Mouse (Mus musculus) limb, embryonic 13.5 days (tissue): ENCODE data around the gene Dennd1a. TPM values are rescaled to one million over a fixed set of nuclear protein-coding genes. Genes with fewer than 3 reads are reported as not detected.
A peak's percentile ranks its signal among the peaks of the same experiment; 100 is the strongest.

Experiments used
- ATAC-seq: fragments of 200-750 bp; cut with Nextera tagmentation; 2 replicates; pipeline ENCODE4 v1.8.0; 2017; ENCODE audit warnings: low read depth, moderate number of reproducible peaks, moderate TSS enrichment; ENCODE audit not compliant: low FRiP score
- H3K27ac ChIP-seq: fragments of 300-500 bp; sonication (generic); 2 replicates; pipeline ENCODE4 v1.5.1; 2015; ENCODE audit warnings: inconsistent platforms, mild to moderate bottlenecking, moderate library complexity
- H3K27me3 ChIP-seq: fragments of 300-500 bp; sonication (generic); 2 replicates; pipeline ENCODE4 v1.6.1; 2015; ENCODE audit warnings: mild to moderate bottlenecking, inconsistent platforms
- H3K36me3 ChIP-seq: fragments of 300-500 bp; sonication (generic); 2 replicates; pipeline ENCODE4 v1.6.1; 2015; ENCODE audit warnings: inconsistent platforms, mild to moderate bottlenecking, moderate library complexity
- H3K4me1 ChIP-seq: fragments of 300-500 bp; sonication (generic); 2 replicates; pipeline ENCODE4 v1.6.1; 2015; ENCODE audit warnings: inconsistent platforms
- H3K4me2 ChIP-seq: fragments of 300-500 bp; sonication (generic); replicated peaks from 2 replicates; pipeline ENCODE4 v1.6.1; 2015; ENCODE audit warnings: inconsistent platforms, mild to moderate bottlenecking, moderate library complexity
- H3K4me3 ChIP-seq: fragments of 300-500 bp; sonication (generic); 2 replicates; pipeline ENCODE4 v1.5.1; 2015; ENCODE audit warnings: moderate library complexity, mild to moderate bottlenecking, inconsistent platforms
- H3K9ac ChIP-seq: fragments of 300-500 bp; sonication (generic); 2 replicates; pipeline ENCODE4 v1.6.1; 2015; ENCODE audit warnings: mild to moderate bottlenecking, inconsistent platforms
- H3K9me3 ChIP-seq: fragments of 300-500 bp; sonication (generic); 2 replicates; pipeline ENCODE4 v1.6.1; 2016; ENCODE audit warnings: inconsistent platforms
- WGBS: fragments of 180-500 bp; shearing (Covaris S2); methylation state at CpG from one replicate; pipeline ENCODE4 v1.1.7; 2015; 5-methylcytosine and 5-hydroxymethylcytosine counted together
- polyA plus RNA-seq: library from polyadenylated mRNA; unstranded; fragments of >200 nt; fragmentation: Nextera tagmentation; extraction: Ambion mirVana; gene quantifications from 2 replicates; pipeline ENCODE4 v1.2.1, GENCODE M21; 2015

Dennd1a gene
- polyA plus RNA-seq: 13.3 and 15.8 TPM in 2 replicates

DNA sequence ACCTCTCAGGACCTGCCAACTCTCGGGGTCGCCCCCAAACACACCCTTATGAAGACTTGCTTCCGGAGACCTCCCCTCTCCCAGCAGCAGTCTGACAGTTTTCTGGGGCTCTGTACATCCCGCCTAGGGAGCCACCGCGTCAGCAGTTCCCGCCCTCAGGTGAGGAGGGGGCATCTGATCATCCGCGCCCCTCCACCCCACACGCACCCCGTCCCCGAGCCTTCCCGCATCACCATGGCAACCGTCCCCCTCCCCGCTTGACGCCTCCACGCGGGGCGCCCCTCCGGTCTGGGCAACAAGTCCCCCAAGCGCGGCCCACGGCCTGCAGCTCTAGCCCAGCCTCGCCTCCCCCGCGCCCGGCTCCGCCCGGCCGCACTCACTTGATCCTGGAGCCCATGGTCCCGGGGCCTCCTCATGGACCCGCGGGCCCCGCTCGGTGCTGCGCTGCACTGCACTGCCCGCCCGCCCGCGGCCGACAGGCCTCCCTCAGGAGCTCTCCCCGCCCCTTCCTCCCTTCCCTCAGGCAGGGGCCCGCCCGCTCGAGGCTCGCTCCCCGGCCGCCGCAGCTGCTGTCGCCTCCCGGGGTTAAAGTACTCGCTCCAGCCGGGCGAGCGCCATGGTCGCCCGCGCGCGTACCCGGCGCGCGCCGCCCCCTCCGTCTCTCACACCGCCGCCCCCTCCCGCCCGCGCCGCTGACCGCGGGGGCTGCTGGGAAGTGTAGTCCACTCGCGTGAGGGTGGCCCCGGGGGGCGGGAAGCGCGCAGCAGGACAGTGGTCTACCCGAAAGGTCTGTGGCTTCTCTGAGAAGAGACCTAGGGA, at the start of gene Dennd1a:
Gene Dennd1a (minus strand): TSS at position 658 of the 819 bp plus-strand sequence.
- Histone ChIP-seq H3K4me3 (peak within 1 kb of the TSS; percentile 72), H3K27me3 (no peaks in the 10 kb centered on the region), H3K9me3 (no peaks in the 10 kb centered on the region), H3K36me3 (no peaks in the 10 kb centered on the region), H3K9ac (peak within 1 kb of the TSS; percentile 86), H3K27ac (peak within 1 kb of the TSS; percentile 78), H3K4me1 (peaks cover 13% of the 10 kb centered on the region), H3K4me2 (peak within 1 kb of the TSS; percentile 73)
- ATAC-seq: peak; percentile 94
- WGBS: 1% methylated on average over 59 of the region's 81 CpGs

- Histone ChIP-seq H3K27ac (no peak overlapping the region), H3K4me3 (peak overlapping the region; percentile 24), H3K4me1 (peaks cover 20% of the 10 kb centered on the region), H3K4me2 (peak overlapping the region; percentile 53), H3K36me3 (no peaks in the 10 kb centered on the region), H3K9me3 (no peaks in the 10 kb centered on the region), H3K9ac (no peak overlapping the region), H3K27me3 (peaks cover 65% of the 10 kb centered on the region)
- WGBS: 3% methylated on average over 17 of the region's 17 CpGs
- ATAC-seq: peak; percentile 24; the same call in 1 of the 2 replicates
These were observed 49.4 kb upstream of the Dennd1a start for GRCm38 (mm10) chr2:38336606-38337005.

DNA sequence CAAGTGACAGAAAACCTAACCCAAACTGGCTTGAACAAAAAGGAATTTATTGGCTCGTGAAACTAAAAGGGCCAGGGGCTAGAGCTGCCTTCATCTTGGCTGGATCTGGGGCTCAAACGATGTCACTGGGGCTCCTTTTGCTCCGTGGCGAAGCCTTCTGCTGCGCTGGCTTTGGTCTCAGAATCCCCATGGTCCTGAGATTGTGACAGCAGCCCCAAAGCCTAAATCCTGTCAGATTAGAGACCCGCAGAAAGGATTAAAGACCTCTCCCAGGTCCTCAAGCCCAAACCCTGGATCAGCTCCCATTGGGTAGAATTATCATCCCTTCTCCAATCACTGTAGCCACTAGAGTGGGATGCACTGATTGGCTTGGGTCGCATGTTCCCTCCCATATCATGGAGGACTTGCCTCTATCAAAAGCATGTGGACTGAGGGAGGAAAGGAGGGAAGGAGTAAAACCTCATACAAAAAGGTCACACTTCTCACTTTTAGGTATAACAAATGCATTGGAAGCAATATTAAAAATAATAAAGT, 46.5 kb upstream of the Dennd1a start:
- WGBS: 32% methylated on average over 7 of the region's 7 CpGs
- H3K36me3 ChIP-seq: no peaks in the 10 kb centered on the region
- no peak overlapping the region for H3K4me3 ChIP-seq
- peaks cover 13% of the 10 kb centered on the region for H3K4me1 ChIP-seq
- no peaks in the 10 kb centered on the region for H3K9me3 ChIP-seq
- peaks cover 39% of the 10 kb centered on the region for H3K27me3 ChIP-seq
- H3K9ac ChIP-seq: no peak overlapping the region
- no peak for ATAC-seq
- no peak overlapping the region for H3K4me2 ChIP-seq
- no peak overlapping the region for H3K27ac ChIP-seq

DNA sequence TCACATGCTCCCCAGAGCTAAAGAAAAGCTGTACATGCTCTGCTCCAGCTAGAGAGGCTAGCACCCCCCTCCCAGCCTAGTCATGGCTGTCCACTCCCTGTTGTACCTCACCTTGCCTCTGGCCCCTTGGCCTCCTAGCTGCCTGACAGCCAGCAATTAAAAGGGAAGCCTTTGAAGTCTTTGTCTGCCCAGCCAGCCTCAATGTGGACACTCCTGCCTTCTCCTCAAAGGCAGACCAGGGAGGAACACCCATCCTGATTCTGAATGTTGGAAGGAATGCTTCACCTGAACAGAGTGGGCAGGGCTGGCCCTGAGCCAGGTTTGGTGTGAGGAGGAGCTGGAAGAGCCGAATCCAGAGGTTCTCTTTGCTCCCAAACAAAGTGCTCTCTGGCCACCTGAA, 39.5 kb upstream of the Dennd1a start:
- no peak overlapping the region for H3K9ac ChIP-seq
- H3K27ac ChIP-seq: no peak overlapping the region
- no peak for ATAC-seq
- no peaks in the 10 kb centered on the region for H3K36me3 ChIP-seq
- 0 out of 2 replicates have a peak, but pooled peaks cover 3% of the 10 kb centered on the region for H3K27me3 ChIP-seq
- H3K4me2 ChIP-seq: no peak overlapping the region
- H3K9me3 ChIP-seq: no peaks in the 10 kb centered on the region
- 63% methylated on average over 1 of the region's 1 CpGs for WGBS
- no peak overlapping the region for H3K4me3 ChIP-seq
- no peaks in the 10 kb centered on the region for H3K4me1 ChIP-seq

GRCm38 (mm10) chr2:38323380-38323779, 36.2 kb upstream of the Dennd1a start:
- Histone ChIP-seq H3K27me3 (0 out of 2 replicates have a peak, but pooled peaks cover 3% of the 10 kb centered on the region), H3K27ac (no peak overlapping the region), H3K9me3 (no peaks in the 10 kb centered on the region), H3K4me1 (no peaks in the 10 kb centered on the region), H3K4me3 (no peak overlapping the region), H3K4me2 (no peak overlapping the region), H3K9ac (no peak overlapping the region), H3K36me3 (no peaks in the 10 kb centered on the region)
- WGBS: 55% methylated on average over 8 of the region's 8 CpGs
- no peak for ATAC-seq

DNA sequence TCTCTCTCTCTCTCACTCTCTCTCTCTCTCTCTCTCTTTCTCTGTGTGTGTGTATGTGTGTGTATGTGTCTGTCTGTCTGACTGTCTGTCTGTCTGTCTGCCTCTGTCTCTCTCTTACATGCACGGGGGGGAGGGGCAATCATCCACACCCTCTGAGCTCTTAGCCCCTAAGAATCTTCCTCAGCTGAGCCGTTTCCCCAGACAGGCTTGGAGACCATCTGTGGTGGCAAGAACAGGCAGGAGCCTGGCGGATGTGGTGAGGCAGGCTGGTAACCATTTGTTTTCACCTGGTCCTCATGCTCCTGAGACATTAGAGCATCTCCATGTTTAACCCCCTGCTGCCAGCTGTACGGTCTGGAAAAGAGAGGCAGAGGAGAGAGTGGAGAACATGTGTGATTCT, 33.7 kb upstream of the Dennd1a start:
- no peak overlapping the region for H3K4me2 ChIP-seq
- no peaks in the 10 kb centered on the region for H3K4me1 ChIP-seq
- H3K9me3 ChIP-seq: no peaks in the 10 kb centered on the region
- WGBS: 55% methylated on average over 4 of the region's 4 CpGs
- H3K4me3 ChIP-seq: no peak overlapping the region
- no peak overlapping the region for H3K27ac ChIP-seq
- 0 out of 2 replicates have a peak, but pooled peaks cover 3% of the 10 kb centered on the region for H3K27me3 ChIP-seq
- ATAC-seq: no peak
- H3K36me3 ChIP-seq: no peaks in the 10 kb centered on the region
- H3K9ac ChIP-seq: no peak overlapping the region

DNA sequence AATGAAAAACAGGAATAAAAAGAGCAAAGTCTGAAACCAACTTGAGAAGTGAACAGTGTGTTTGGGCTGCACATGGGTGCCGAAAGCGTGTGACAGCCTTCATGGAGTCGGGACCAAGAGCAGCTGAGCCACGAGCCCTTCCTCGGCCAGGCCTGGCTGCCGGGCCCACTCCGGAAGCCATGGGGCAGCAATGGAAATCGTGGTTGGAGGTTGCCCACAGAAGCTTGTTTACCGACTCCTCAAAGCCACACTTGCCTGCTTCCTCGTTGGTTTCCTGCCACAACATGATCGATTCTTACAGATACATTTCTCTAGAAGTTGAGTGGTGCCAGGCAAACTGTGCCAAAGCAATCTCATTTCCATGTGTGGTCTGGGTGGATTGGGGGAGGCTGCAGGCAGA, 31.9 kb upstream of the Dennd1a start:
- H3K9me3 ChIP-seq: no peaks in the 10 kb centered on the region
- no peak for ATAC-seq

DNA sequence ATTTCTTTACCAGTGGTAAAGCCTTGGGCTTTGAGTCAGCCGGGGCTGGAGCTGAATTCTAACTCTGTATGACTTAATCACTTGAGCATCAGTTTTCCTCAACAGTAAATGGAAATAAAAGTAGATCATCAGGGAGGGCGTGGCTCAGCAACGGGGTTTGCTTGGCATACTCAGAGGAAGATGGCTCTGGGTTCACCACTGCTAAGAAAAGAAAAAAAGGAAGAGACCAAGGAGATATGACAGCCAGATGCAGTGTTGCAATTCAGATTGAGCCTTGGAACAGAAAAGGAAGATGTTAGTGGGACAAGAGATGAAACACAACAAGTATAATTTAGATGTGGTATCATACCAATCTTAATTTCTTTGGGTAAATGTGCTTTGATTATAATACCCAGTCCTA, 26.2 kb upstream of the Dennd1a start:
- Histone ChIP-seq H3K27me3 (no peaks in the 10 kb centered on the region; the same call in 1 of the 2 replicates), H3K9ac (no peak overlapping the region), H3K4me3 (no peak overlapping the region), H3K9me3 (no peaks in the 10 kb centered on the region), H3K4me2 (no peak overlapping the region), H3K4me1 (no peaks in the 10 kb centered on the region), H3K36me3 (no peaks in the 10 kb centered on the region), H3K27ac (no peak overlapping the region)
- WGBS: 59% methylated on average over 3 of the region's 3 CpGs
- no peak for ATAC-seq

More for the DNA sequence above, 31.9 kb upstream of the Dennd1a start:
- Histone ChIP-seq H3K27ac (no peak overlapping the region), H3K36me3 (no peaks in the 10 kb centered on the region), H3K4me3 (no peak overlapping the region), H3K9ac (no peak overlapping the region), H3K4me2 (no peak overlapping the region), H3K27me3 (0 out of 2 replicates have a peak, but pooled peaks cover 3% of the 10 kb centered on the region), H3K4me1 (no peaks in the 10 kb centered on the region)
- WGBS: 90% methylated on average over 11 of the region's 11 CpGs

GRCm38 (mm10) chr2:38312921-38313320, 25.7 kb upstream of the Dennd1a start:
- no peaks in the 10 kb centered on the region for H3K9me3 ChIP-seq
- WGBS: 43% methylated on average over 3 of the region's 3 CpGs
- H3K4me2 ChIP-seq: no peak overlapping the region
- no peak overlapping the region for H3K27ac ChIP-seq
- no peak for ATAC-seq
- H3K36me3 ChIP-seq: no peaks in the 10 kb centered on the region
- no peak overlapping the region for H3K4me3 ChIP-seq
- H3K4me1 ChIP-seq: no peaks in the 10 kb centered on the region
- H3K9ac ChIP-seq: no peak overlapping the region
- H3K27me3 ChIP-seq: no peaks in the 10 kb centered on the region; the same call in 1 of the 2 replicates

- WGBS: 91% methylated on average over 1 of the region's 1 CpGs
- no peaks in the 10 kb centered on the region for H3K36me3 ChIP-seq
- H3K4me2 ChIP-seq: no peak overlapping the region
- H3K4me1 ChIP-seq: 0 out of 2 replicates have a peak, but pooled peaks cover 6% of the 10 kb centered on the region
- H3K9ac ChIP-seq: no peak overlapping the region
- no peak overlapping the region for H3K4me3 ChIP-seq
- no peaks in the 10 kb centered on the region for H3K27me3 ChIP-seq
- no peaks in the 10 kb centered on the region for H3K9me3 ChIP-seq
- no peak for ATAC-seq
- H3K27ac ChIP-seq: no peak overlapping the region
These were observed 18.0 kb upstream of the Dennd1a start for GRCm38 (mm10) chr2:38305152-38305551.

- Histone ChIP-seq H3K27ac (no peak overlapping the region), H3K4me3 (no peak overlapping the region), H3K9me3 (no peaks in the 10 kb centered on the region), H3K36me3 (no peaks in the 10 kb centered on the region), H3K4me1 (0 out of 2 replicates have a peak, but pooled peaks cover 6% of the 10 kb centered on the region), H3K4me2 (no peak overlapping the region), H3K27me3 (no peaks in the 10 kb centered on the region), H3K9ac (no peak overlapping the region)
- WGBS: 84% methylated on average over 2 of the region's 2 CpGs
- no peak for ATAC-seq
These were observed 13.8 kb upstream of the Dennd1a start for GRCm38 (mm10) chr2:38300941-38301340.

- no peak overlapping the region for H3K9ac ChIP-seq
- 92% methylated on average over 4 of the region's 4 CpGs for WGBS
These were observed 8.7 kb upstream of the Dennd1a start for GRCm38 (mm10) chr2:38295939-38296338.

More at GRCm38 (mm10) chr2:38295939-38296338, 8.7 kb upstream of the Dennd1a start:
- Histone ChIP-seq H3K4me1 (no peaks in the 10 kb centered on the region), H3K4me3 (no peak overlapping the region), H3K4me2 (no peak overlapping the region), H3K36me3 (no peaks in the 10 kb centered on the region), H3K27ac (no peak overlapping the region), H3K9me3 (no peaks in the 10 kb centered on the region), H3K27me3 (no peaks in the 10 kb centered on the region)
- no peak for ATAC-seq
